Mouse (Mus musculus) forebrain, embryonic 11.5 days (tissue): ENCODE measurements around the gene Cxcl9. TPM values are rescaled to one million over a fixed set of nuclear protein-coding genes. Genes with fewer than 3 reads are reported as not detected.

ENCODE experiments used
- ATAC-seq: fragments of 200-750 bp; cut with Nextera tagmentation; replicated peaks from 2 replicates; pipeline ENCODE4 v1.8.0; 2017; ENCODE audit warnings: moderate TSS enrichment; ENCODE audit not compliant: low FRiP score
- DNase-seq: peaks from one replicate; pipeline ENCODE4 v3.0.0-alpha.2; 2017; ENCODE audit warnings: low spot score
- H3K27ac ChIP-seq: fragments of 300-500 bp; sonication (generic); 2 replicates; pipeline ENCODE4 v1.5.1; 2014; ENCODE audit warnings: low read depth, low read length
- H3K27me3 ChIP-seq: fragments of 300-500 bp; sonication (generic); 2 replicates; pipeline ENCODE4 v1.6.1; 2014; ENCODE audit warnings: mild to moderate bottlenecking, low read length, mixed read lengths; ENCODE audit not compliant: control insufficient read depth, insufficient read depth
- H3K36me3 ChIP-seq: fragments of 300-500 bp; sonication (generic); 2 replicates; pipeline ENCODE4 v1.6.1; 2014; ENCODE audit warnings: mild to moderate bottlenecking, low read length, moderate library complexity, mixed read lengths; ENCODE audit not compliant: control insufficient read depth, insufficient read depth
- H3K4me1 ChIP-seq: fragments of 300-500 bp; sonication (generic); replicated peaks from 2 replicates; pipeline ENCODE4 v1.6.1; 2014; ENCODE audit warnings: low read length, mixed read lengths; ENCODE audit not compliant: control insufficient read depth, insufficient read depth
- H3K4me2 ChIP-seq: fragments of 300-500 bp; sonication (generic); 2 replicates; pipeline ENCODE4 v1.6.1; 2014; ENCODE audit warnings: low read depth, mild to moderate bottlenecking, low read length, moderate library complexity, mixed read lengths; ENCODE audit not compliant: severe bottlenecking
- H3K4me3 ChIP-seq: fragments of 300-500 bp; sonication (generic); 2 replicates; pipeline ENCODE4 v1.5.1; 2014; ENCODE audit warnings: low read depth, low read length
- H3K9ac ChIP-seq: fragments of 300-500 bp; sonication (generic); 2 replicates; pipeline ENCODE4 v1.6.1; 2014; ENCODE audit warnings: low read length
- H3K9me3 ChIP-seq: fragments of 300-500 bp; sonication (generic); 2 replicates; pipeline ENCODE4 v1.6.1; 2016; ENCODE audit warnings: low read length, mixed read lengths; ENCODE audit not compliant: control insufficient read depth
- WGBS: fragments of 180-500 bp; shearing (Covaris S2); extraction: QIAGEN DNeasy Blood & Tissue Kit; methylation state at CpG from one replicate; pipeline ENCODE4 v1.1.7; 2014; 5-methylcytosine and 5-hydroxymethylcytosine counted together
- polyA plus RNA-seq: library from polyadenylated mRNA; unstranded; fragments of >200 nt; fragmentation: Nextera tagmentation; extraction: Ambion mirVana; gene quantifications from 2 replicates; pipeline ENCODE4 v1.2.1, GENCODE M21; 2014

The Cxcl9 gene
- polyA plus RNA-seq, 1 experiment from 2014 or later: not detected

DNA sequence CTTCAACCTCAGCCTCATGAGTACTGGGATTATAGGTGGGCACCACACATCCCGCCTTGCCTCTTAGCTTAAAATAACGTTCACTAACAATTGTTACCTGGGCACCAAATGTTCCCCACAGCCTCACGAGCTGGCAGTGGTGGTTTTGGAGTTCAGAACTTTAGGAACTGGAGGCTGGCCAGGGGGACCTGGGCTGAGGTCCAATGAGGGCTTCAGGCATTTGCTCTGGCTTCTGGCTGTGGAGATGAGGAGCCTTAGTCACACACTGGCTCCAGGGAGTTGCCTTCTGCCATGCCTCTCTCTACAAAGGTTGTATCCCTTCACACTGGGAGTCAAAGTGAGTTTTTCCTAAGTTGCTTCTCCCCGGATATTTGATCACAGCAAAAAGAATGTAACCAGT lies 45.3 kb downstream of the Cxcl9 start:
- H3K4me2 ChIP-seq: no peak overlapping the region
- no peaks in the 10 kb centered on the region for H3K27me3 ChIP-seq
- no peak overlapping the region for H3K9ac ChIP-seq
- H3K27ac ChIP-seq: no peak overlapping the region
- ATAC-seq (no peak), DNase-seq (no peak)
- no peaks in the 10 kb centered on the region; the same call in 1 of the 2 replicates for H3K36me3 ChIP-seq
- H3K4me3 ChIP-seq: no peak overlapping the region
- no peaks in the 10 kb centered on the region for H3K4me1 ChIP-seq
- WGBS: 82% methylated on average over 4 of the region's 4 CpGs
- no peaks in the 10 kb centered on the region for H3K9me3 ChIP-seq

DNA sequence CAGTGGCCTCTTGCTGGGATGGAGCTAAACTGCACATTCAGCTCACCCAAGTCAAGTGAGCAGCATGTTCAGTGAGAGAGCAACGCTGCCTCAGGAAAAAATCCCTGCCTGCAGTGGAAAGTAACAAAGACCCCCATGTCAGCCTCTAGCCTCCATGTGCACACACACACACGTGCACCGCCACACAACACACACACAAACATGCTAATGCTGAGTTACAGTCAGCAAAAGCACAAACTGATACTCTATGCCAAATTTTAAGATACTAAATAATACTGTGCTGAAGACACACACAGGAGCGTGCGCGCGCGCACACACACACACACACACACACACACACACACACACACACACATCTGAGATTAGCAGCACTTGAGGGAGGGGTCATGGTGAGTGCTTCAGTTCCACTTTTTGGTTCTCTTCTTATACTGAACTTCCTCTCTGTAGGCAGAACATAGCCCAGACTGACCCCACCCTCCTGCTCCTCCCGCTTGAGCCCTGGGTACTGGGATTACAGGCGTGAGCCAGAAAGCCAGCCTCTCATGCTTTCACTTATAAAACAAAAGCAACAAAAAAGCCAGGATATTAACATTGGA lies 48.8 kb downstream of the Cxcl9 start:
- ATAC-seq (no peak), DNase-seq (no peak)
- H3K4me2 ChIP-seq: no peak overlapping the region
- no peaks in the 10 kb centered on the region for H3K27me3 ChIP-seq
- no peak overlapping the region for H3K9ac ChIP-seq
- no peak overlapping the region for H3K27ac ChIP-seq
- H3K9me3 ChIP-seq: no peaks in the 10 kb centered on the region
- 84% methylated on average over 10 of the region's 10 CpGs for WGBS
- no peaks in the 10 kb centered on the region for H3K4me1 ChIP-seq
- H3K36me3 ChIP-seq: no peaks in the 10 kb centered on the region
- no peak overlapping the region for H3K4me3 ChIP-seq

DNA sequence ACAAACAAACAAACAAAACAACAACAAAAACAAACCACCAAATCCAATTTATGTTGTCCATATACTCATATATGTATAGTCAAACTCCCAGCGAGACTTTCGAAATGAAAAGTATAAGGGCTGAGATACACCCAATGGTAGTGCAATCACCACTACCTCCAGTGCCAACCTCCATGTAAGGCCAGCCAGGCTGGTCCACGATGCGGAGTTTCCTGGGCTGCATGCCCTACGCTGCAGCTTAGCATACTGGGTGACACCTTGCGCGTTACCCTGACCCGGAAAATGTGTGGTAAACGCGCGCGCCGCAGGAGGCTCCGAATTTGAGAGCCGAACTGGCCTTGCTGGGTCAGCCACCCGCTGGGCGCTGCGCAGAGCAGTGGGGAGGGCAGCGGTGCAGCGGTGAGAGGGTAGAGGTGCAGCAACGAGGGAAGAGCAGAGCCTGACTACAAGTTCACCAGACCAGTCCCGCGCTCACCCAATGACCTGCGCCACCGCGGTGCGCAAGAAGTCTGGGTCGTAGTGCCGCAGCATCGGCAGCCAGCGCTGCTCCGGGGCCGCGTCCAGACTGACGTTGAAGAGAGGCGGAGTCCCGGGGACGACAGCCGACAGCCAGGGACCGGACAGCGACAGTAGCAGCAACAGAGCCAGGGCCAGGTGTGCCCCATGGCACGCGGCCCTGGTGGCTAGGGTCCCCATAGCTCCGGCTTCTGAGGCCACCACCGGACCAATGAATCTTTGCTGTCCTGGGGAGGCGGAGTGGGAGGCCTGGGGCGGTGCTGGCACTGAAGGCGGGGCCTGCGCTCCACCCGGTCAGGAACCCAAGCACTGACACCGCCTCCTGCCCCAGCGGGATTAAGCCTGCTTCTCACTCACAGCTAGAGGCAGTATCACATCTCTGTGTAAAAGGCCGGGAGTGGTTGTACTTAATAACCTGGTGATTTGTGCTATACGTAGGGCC lies 50.2 kb downstream of the Cxcl9 start, which contains the start of gene Naaa:
Gene Naaa, minus strand, starts transcription at position 734 of the 958 bp plus-strand sequence.
- Histone ChIP-seq H3K9ac (peak within 1 kb of the TSS; percentile 55), H3K4me2 (peak within 1 kb of the TSS; percentile 91), H3K27ac (no peak within 1 kb of the TSS), H3K36me3 (no peaks in the 10 kb centered on the region), H3K4me1 (no peaks in the 10 kb centered on the region), H3K27me3 (no peaks in the 10 kb centered on the region), H3K4me3 (peak within 1 kb of the TSS; percentile 65), H3K9me3 (no peaks in the 10 kb centered on the region)
- DNase-seq (peak; percentile 86), ATAC-seq (peak; percentile 88)
- WGBS: 3% methylated on average over 54 of the region's 54 CpGs

Other genes starting within 250 kb of the Cxcl9 start
- gene G3bp2, start 244.4 kb downstream of the Cxcl9 start, polyA plus RNA-seq: 269 and 276 TPM in 2 replicates
- gene Uso1, start 190.1 kb downstream of the Cxcl9 start, polyA plus RNA-seq: 24.2 and 25.7 TPM in 2 replicates
- not detected in 2 replicates for gene U90926, start 112.7 kb downstream of the Cxcl9 start, polyA plus RNA-seq
- gene Ppef2, start 71.8 kb downstream of the Cxcl9 start, polyA plus RNA-seq: not detected in 2 replicates
- gene Naaa, start 49.9 kb downstream of the Cxcl9 start, polyA plus RNA-seq: 3.6 and 4.0 TPM in 2 replicates
- gene Sdad1, start 17.6 kb downstream of the Cxcl9 start, polyA plus RNA-seq: 36.8 and 40.2 TPM in 2 replicates
- 0.75 and 1.0 TPM in 2 replicates for gene Art3, start 3.7 kb upstream of the Cxcl9 start, polyA plus RNA-seq
- 0.23 TPM in 1 of 2 replicates, not detected in the other for gene Cxcl10, start 20.8 kb upstream of the Cxcl9 start, polyA plus RNA-seq
- 65.9 and 70.5 TPM in 2 replicates for gene Nup54, start 107.1 kb upstream of the Cxcl9 start, polyA plus RNA-seq
- gene Scarb2, start 178.8 kb upstream of the Cxcl9 start, polyA plus RNA-seq: 10.4 and 10.5 TPM in 2 replicates
- not detected in 2 replicates for gene Fam47e, start 227.0 kb upstream of the Cxcl9 start, polyA plus RNA-seq